Mouse (Mus musculus) midbrain, postnatal 0 days (tissue): Measurements from ENCODE around the gene Tldc1. TPM values are rescaled to one million over a fixed set of nuclear protein-coding genes. Genes with fewer than 3 reads are reported as not detected.

Experiments used
- ATAC-seq: fragments of 200-750 bp; cut with Nextera tagmentation; 2 replicates; pipeline ENCODE4 v1.8.0; 2017; ENCODE audit warnings: moderate number of reproducible peaks, mild to moderate bottlenecking, moderate TSS enrichment, moderate library complexity; ENCODE audit not compliant: low FRiP score
- DNase-seq: peaks from one replicate; pipeline ENCODE4 v3.0.0-alpha.2; 2015; ENCODE audit warnings: low spot score
- H3K27ac ChIP-seq: fragments of 300-500 bp; sonication (generic); 2 replicates; pipeline ENCODE4 v1.5.1; 2014; ENCODE audit warnings: low read depth, mild to moderate bottlenecking, low read length, mixed read lengths
- H3K27me3 ChIP-seq: fragments of 300-500 bp; sonication (generic); 2 replicates; pipeline ENCODE4 v1.6.1; 2014; ENCODE audit warnings: low read length, control low read depth, mixed read lengths; ENCODE audit not compliant: insufficient read depth
- H3K36me3 ChIP-seq: fragments of 300-500 bp; sonication (generic); 2 replicates; pipeline ENCODE4 v1.6.1; 2014; ENCODE audit warnings: low read length, control low read depth, mixed read lengths; ENCODE audit not compliant: insufficient read depth
- H3K4me1 ChIP-seq: fragments of 300-500 bp; sonication (generic); 2 replicates; pipeline ENCODE4 v1.6.1; 2014; ENCODE audit warnings: mild to moderate bottlenecking, control low read depth, antibody characterized with exemption, low read length, mixed read lengths; ENCODE audit not compliant: insufficient read depth
- H3K4me2 ChIP-seq: fragments of 300-500 bp; sonication (generic); 2 replicates; pipeline ENCODE4 v1.6.1; 2014; ENCODE audit warnings: low read depth, mild to moderate bottlenecking, low read length, mixed read lengths; ENCODE audit not compliant: poor library complexity, severe bottlenecking
- H3K4me3 ChIP-seq: fragments of 300-500 bp; sonication (generic); 2 replicates; pipeline ENCODE4 v1.5.1; 2014; ENCODE audit warnings: low read depth, mild to moderate bottlenecking, low read length, moderate library complexity
- H3K9ac ChIP-seq: fragments of 300-500 bp; sonication (generic); replicated peaks from 2 replicates; pipeline ENCODE4 v1.6.1; 2014; ENCODE audit warnings: mild to moderate bottlenecking, low read length, moderate library complexity, mixed read lengths; ENCODE audit not compliant: poor library complexity, severe bottlenecking
- H3K9me3 ChIP-seq: fragments of 300-500 bp; sonication (generic); 2 replicates; pipeline ENCODE4 v1.6.1; 2016; ENCODE audit warnings: low read length, control low read depth
- CTCF ChIP-seq: IDR thresholded peaks from 2 replicates; pipeline ENCODE4 v1.5.1; 2016; ENCODE audit warnings: antibody characterized with exemption, mild to moderate bottlenecking
- WGBS: fragments of 180-500 bp; shearing (Covaris S2); extraction: QIAGEN DNeasy Blood & Tissue Kit; methylation state at CpG from one replicate; pipeline ENCODE4 v1.1.7; 2014; 5-methylcytosine and 5-hydroxymethylcytosine counted together
- polyA plus RNA-seq: library from polyadenylated mRNA; unstranded; fragments of >200 nt; fragmentation: Nextera tagmentation; extraction: Ambion mirVana; gene quantifications from 2 replicates; pipeline ENCODE4 v1.2.1, GENCODE M21; 2015
- total RNA-seq: library from RNA; depleted of rRNA; stranded (reverse); fragments of >200 nt; gene quantifications from 2 replicates; pipeline ENCODE4 v1.2.3, GENCODE M21; 2014

The Tldc1 gene
- total and polyA plus RNA-seq, 2 experiments from 2014 or later = 6.7 to 20.4 TPM

- no peak for TF ChIP-seq CTCF
- Histone ChIP-seq H3K4me2 (no peak overlapping the region), H3K9ac (no peak overlapping the region), H3K4me1 (peaks cover 5% of the 10 kb centered on the region; the same call in 1 of the 2 replicates), H3K27ac (no peak overlapping the region), H3K27me3 (no peaks in the 10 kb centered on the region), H3K4me3 (no peak overlapping the region), H3K36me3 (peaks cover 4% of the 10 kb centered on the region), H3K9me3 (no peaks in the 10 kb centered on the region)
- WGBS = 57% methylated on average over 5 of the region's 5 CpGs
- ATAC-seq (no peak), DNase-seq (no peak)
Measured at GRCm38 (mm10) chr8:119756538-119756937, 21.7 kb downstream of the Tldc1 start.

GRCm38 (mm10) chr8:119756147-119756461 lies 22.1 kb downstream of the Tldc1 start:
- DNase-seq (no peak), ATAC-seq (no peak)
- Histone ChIP-seq H3K4me2 (peak overlapping the region; percentile 37; the same call in 1 of the 2 replicates), H3K36me3 (peaks cover 4% of the 10 kb centered on the region; the same call in 1 of the 2 replicates), H3K4me1 (peaks cover 5% of the 10 kb centered on the region; the same call in 1 of the 2 replicates), H3K9me3 (no peaks in the 10 kb centered on the region), H3K27me3 (no peaks in the 10 kb centered on the region), H3K4me3 (no peak overlapping the region), H3K27ac (no peak overlapping the region), H3K9ac (no peak overlapping the region)
- TF ChIP-seq CTCF = no peak
- 64% methylated on average over 2 of the region's 2 CpGs for WGBS

- DNase-seq (no peak), ATAC-seq (0 out of 2 replicates have a peak, but pooled peaks have one; percentile 20)
- Histone ChIP-seq H3K9me3 (no peaks in the 10 kb centered on the region), H3K9ac (0 out of 2 replicates have a peak overlapping the region, but pooled peaks have one; percentile 15), H3K27me3 (no peaks in the 10 kb centered on the region), H3K36me3 (no peaks in the 10 kb centered on the region), H3K27ac (no peak overlapping the region), H3K4me1 (peaks cover 5% of the 10 kb centered on the region; the same call in 1 of the 2 replicates), H3K4me2 (peak overlapping the region; percentile 37), H3K4me3 (0 out of 2 replicates have a peak overlapping the region, but pooled peaks have one; percentile 15)
- no peak for TF ChIP-seq CTCF
- WGBS = 24% methylated on average over 28 of the region's 28 CpGs
Measured at GRCm38 (mm10) chr8:119755238-119756146, 22.7 kb downstream of the Tldc1 start.

- Histone ChIP-seq H3K4me1 (peaks cover 3% of the 10 kb centered on the region; the same call in 1 of the 2 replicates), H3K27ac (no peak overlapping the region), H3K4me2 (no peak overlapping the region), H3K9ac (no peak overlapping the region), H3K4me3 (no peak overlapping the region), H3K9me3 (no peaks in the 10 kb centered on the region), H3K36me3 (no peaks in the 10 kb centered on the region), H3K27me3 (no peaks in the 10 kb centered on the region)
- DNase-seq (no peak), ATAC-seq (no peak)
- 89% methylated on average over 4 of the region's 4 CpGs for WGBS
- TF ChIP-seq CTCF = no peak
Measured at GRCm38 (mm10) chr8:119744604-119745003, 33.6 kb downstream of the Tldc1 start.

- 55% methylated on average over 13 of the region's 13 CpGs for WGBS
- H3K9me3 ChIP-seq = no peaks in the 10 kb centered on the region
- ATAC-seq (no peak), DNase-seq (peak; percentile 66)
- no peak overlapping the region for H3K4me2 ChIP-seq
- no peak overlapping the region for H3K27ac ChIP-seq
- peaks cover 3% of the 10 kb centered on the region; the same call in 1 of the 2 replicates for H3K4me1 ChIP-seq
- H3K9ac ChIP-seq = no peak overlapping the region
- H3K36me3 ChIP-seq = no peaks in the 10 kb centered on the region
- no peak overlapping the region for H3K4me3 ChIP-seq
- no peaks in the 10 kb centered on the region for H3K27me3 ChIP-seq
- TF ChIP-seq CTCF = peak; percentile 73
Measured at GRCm38 (mm10) chr8:119743291-119744026, 34.8 kb downstream of the Tldc1 start.
